Mouse (Mus musculus) lung, embryonic 15.5 days (tissue): ENCODE measurements around the gene Ahcyl1. TPM values are rescaled to one million over a fixed set of nuclear protein-coding genes. Genes with fewer than 3 reads are reported as not detected.

ENCODE experiments used
- ATAC-seq: fragments of 200-750 bp; cut with Nextera tagmentation; 2 replicates; pipeline ENCODE4 v1.8.0; 2017; ENCODE audit warnings: moderate number of reproducible peaks, borderline replicate concordance; ENCODE audit not compliant: low FRiP score, low TSS enrichment; ENCODE audit errors: extremely low read depth
- H3K27ac ChIP-seq: fragments of 300-500 bp; sonication (generic); 2 replicates; pipeline ENCODE4 v1.5.1; 2015; ENCODE audit warnings: moderate library complexity, mild to moderate bottlenecking, inconsistent platforms
- H3K27me3 ChIP-seq: fragments of 300-500 bp; sonication (generic); 2 replicates; pipeline ENCODE4 v1.6.1; 2015; ENCODE audit warnings: inconsistent platforms
- H3K36me3 ChIP-seq: fragments of 300-500 bp; sonication (generic); 2 replicates; pipeline ENCODE4 v1.6.1; 2015; ENCODE audit warnings: inconsistent platforms
- H3K4me1 ChIP-seq: fragments of 300-500 bp; sonication (generic); 2 replicates; pipeline ENCODE4 v1.6.1; 2015; ENCODE audit warnings: inconsistent platforms
- H3K4me2 ChIP-seq: fragments of 300-500 bp; sonication (generic); 2 replicates; pipeline ENCODE4 v1.6.1; 2015; ENCODE audit warnings: inconsistent platforms, mild to moderate bottlenecking, moderate library complexity
- H3K4me3 ChIP-seq: fragments of 300-500 bp; sonication (generic); 2 replicates; pipeline ENCODE4 v1.5.1; 2015; ENCODE audit warnings: mild to moderate bottlenecking, inconsistent platforms
- H3K9ac ChIP-seq: fragments of 300-500 bp; sonication (generic); 2 replicates; pipeline ENCODE4 v1.6.1; 2015; ENCODE audit warnings: inconsistent platforms
- H3K9me3 ChIP-seq: fragments of 300-500 bp; sonication (generic); 2 replicates; pipeline ENCODE4 v1.6.1; 2016; ENCODE audit warnings: inconsistent platforms
- WGBS: fragments of 180-500 bp; shearing (Covaris S2); methylation state at CpG from one replicate; pipeline ENCODE4 v1.1.7; 2015; 5-methylcytosine and 5-hydroxymethylcytosine counted together
- polyA plus RNA-seq: library from polyadenylated mRNA; unstranded; fragments of >200 nt; fragmentation: Nextera tagmentation; extraction: Ambion mirVana; gene quantifications from 2 replicates; pipeline ENCODE4 v1.2.1, GENCODE M21; 2015

The Ahcyl1 gene
- polyA plus RNA-seq, 1 experiment from 2014 or later, result 83.3 TPM

- WGBS, result 91% methylated on average over 8 of the region's 8 CpGs
Measured at GRCm38 (mm10) chr3:107625536-107625935, 70.8 kb downstream of the Ahcyl1 start.

GRCm38 (mm10) chr3:107624424-107624823 lies 71.9 kb downstream of the Ahcyl1 start:
- no peaks in the 10 kb centered on the region for H3K27me3 ChIP-seq
- 96% methylated on average over 8 of the region's 8 CpGs for WGBS

More at GRCm38 (mm10) chr3:107625536-107625935, 70.8 kb downstream of the Ahcyl1 start:
- no peak overlapping the region for H3K4me3 ChIP-seq
- H3K9me3 ChIP-seq, result no peaks in the 10 kb centered on the region
- no peak overlapping the region for H3K4me2 ChIP-seq
- H3K27me3 ChIP-seq, result no peaks in the 10 kb centered on the region
- H3K36me3 ChIP-seq, result peaks cover 75% of the 10 kb centered on the region
- ATAC-seq, result no peak
- no peak overlapping the region for H3K9ac ChIP-seq
- H3K4me1 ChIP-seq, result peaks cover 9% of the 10 kb centered on the region
- no peak overlapping the region for H3K27ac ChIP-seq

DNA sequence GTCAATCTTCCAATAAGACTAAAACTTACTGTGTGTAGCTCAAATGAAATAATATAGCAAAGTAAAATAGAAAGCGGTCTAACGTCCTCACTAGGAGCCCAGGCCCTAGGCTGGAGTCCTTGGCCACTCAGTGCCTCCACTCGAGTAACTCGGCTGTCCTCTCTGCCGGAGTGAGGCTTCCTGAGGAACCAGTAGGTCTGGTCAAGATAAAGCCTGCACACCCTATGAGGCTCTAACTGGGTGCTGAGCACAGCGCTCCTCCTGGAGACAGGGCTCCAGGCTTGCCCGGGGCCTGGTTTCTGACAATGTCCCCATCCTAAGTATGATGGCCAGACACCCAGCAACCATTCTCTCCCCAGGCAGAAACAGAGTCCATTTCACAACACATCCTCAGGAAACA lies 73.8 kb downstream of the Ahcyl1 start:
- H3K27me3 ChIP-seq, result no peaks in the 10 kb centered on the region
- WGBS, result 89% methylated on average over 7 of the region's 7 CpGs
- H3K9ac ChIP-seq, result no peak overlapping the region
- H3K9me3 ChIP-seq, result no peaks in the 10 kb centered on the region
- no peak overlapping the region for H3K27ac ChIP-seq
- H3K4me2 ChIP-seq, result no peak overlapping the region
- no peak overlapping the region for H3K4me3 ChIP-seq
- H3K36me3 ChIP-seq, result peaks cover 91% of the 10 kb centered on the region
- ATAC-seq, result no peak
- H3K4me1 ChIP-seq, result no peaks in the 10 kb centered on the region

More at GRCm38 (mm10) chr3:107624424-107624823, 71.9 kb downstream of the Ahcyl1 start:
- H3K4me3 ChIP-seq, result no peak overlapping the region
- no peak overlapping the region for H3K27ac ChIP-seq
- no peaks in the 10 kb centered on the region for H3K4me1 ChIP-seq
- H3K9ac ChIP-seq, result no peak overlapping the region
- peaks cover 80% of the 10 kb centered on the region for H3K36me3 ChIP-seq
- no peaks in the 10 kb centered on the region for H3K9me3 ChIP-seq
- H3K4me2 ChIP-seq, result no peak overlapping the region
- no peak for ATAC-seq

DNA sequence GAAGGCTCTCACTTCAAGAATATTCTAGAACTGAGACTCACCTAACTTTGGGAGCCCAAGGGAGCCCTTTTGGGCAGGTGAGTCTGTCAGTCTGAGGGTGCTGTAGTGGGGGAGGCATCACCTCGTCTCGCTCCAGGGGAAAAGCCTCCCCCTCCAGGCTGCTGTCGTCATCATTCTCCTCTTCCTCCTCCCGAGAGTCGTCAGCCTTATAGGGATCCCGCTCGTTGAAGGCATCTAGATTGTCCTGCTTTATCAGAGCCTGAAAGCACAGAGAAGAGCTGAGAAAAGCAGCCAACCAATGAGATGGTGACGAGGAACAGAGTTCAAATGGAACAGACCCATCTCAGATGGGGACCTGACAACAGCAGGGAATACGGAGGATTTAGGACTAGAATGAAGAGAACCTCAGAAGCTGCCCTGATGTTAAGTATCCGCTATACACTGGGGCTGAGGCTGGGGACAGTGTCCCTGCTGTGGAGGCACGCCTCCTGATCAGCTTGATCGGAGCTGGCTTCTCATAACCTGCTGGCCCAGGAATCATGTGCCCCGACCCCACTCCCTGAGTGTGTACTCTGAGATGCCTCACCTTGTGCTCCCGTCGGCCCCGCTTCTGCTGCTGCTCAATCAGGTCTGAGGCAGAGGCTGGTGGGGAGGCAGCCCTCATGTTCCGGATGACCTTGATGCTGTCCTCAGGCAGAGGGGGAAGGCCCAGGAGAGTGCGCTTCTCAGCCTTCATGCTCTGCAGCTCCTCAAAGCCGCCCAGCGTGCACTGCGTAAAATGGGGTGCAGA lies 74.9 kb downstream of the Ahcyl1 start:
- no peak overlapping the region for H3K27ac ChIP-seq
- ATAC-seq, result no peak
- H3K4me2 ChIP-seq, result no peak overlapping the region
- H3K9ac ChIP-seq, result no peak overlapping the region
- no peaks in the 10 kb centered on the region for H3K9me3 ChIP-seq
- no peaks in the 10 kb centered on the region for H3K4me1 ChIP-seq
- H3K4me3 ChIP-seq, result no peak overlapping the region
- no peaks in the 10 kb centered on the region for H3K27me3 ChIP-seq
- WGBS, result 88% methylated on average over 21 of the region's 21 CpGs
- peaks cover 91% of the 10 kb centered on the region for H3K36me3 ChIP-seq

DNA sequence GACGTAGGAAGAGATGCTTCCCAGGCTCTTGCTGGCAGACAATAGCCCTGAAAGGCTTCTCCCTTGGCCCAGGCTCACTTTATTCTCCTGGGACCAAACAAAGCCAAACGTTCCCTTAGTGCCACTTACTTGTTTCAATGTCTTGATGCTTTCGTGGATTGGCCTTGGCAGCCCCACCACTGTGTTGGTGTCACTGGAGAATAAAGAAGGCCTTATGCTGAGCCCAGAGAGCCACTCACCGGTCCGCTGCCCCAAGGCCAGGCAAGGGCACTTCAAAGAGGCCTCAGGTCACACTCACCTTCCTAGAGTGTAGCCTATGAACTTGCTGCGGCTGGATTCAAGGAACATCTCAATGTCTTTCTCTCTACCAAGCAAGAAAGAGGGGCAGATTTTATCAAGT lies 76.4 kb downstream of the Ahcyl1 start:
- peaks cover 91% of the 10 kb centered on the region for H3K36me3 ChIP-seq
- no peak overlapping the region for H3K4me3 ChIP-seq
- WGBS, result 80% methylated on average over 6 of the region's 6 CpGs
- H3K9ac ChIP-seq, result no peak overlapping the region
- no peak overlapping the region for H3K27ac ChIP-seq
- no peaks in the 10 kb centered on the region for H3K9me3 ChIP-seq
- no peaks in the 10 kb centered on the region for H3K27me3 ChIP-seq
- no peak overlapping the region for H3K4me2 ChIP-seq
- no peak for ATAC-seq
- H3K4me1 ChIP-seq, result no peaks in the 10 kb centered on the region

- H3K27ac ChIP-seq, result no peak overlapping the region
- H3K4me3 ChIP-seq, result no peak overlapping the region
- H3K9me3 ChIP-seq, result no peaks in the 10 kb centered on the region
- no peak for ATAC-seq
- H3K9ac ChIP-seq, result no peak overlapping the region
- H3K36me3 ChIP-seq, result peaks cover 93% of the 10 kb centered on the region
- H3K4me2 ChIP-seq, result no peak overlapping the region
- H3K4me1 ChIP-seq, result no peaks in the 10 kb centered on the region
- WGBS, result 93% methylated on average over 3 of the region's 3 CpGs
- no peaks in the 10 kb centered on the region for H3K27me3 ChIP-seq
Measured at GRCm38 (mm10) chr3:107617800-107618199, 78.6 kb downstream of the Ahcyl1 start.

Other genes starting within 250 kb of the Ahcyl1 start
- gene Kcnc4, start 237.0 kb downstream of the Ahcyl1 start, polyA plus RNA-seq, result 0.04 and 0.14 TPM in 2 replicates
- 2.7 and 2.8 TPM in 2 replicates for gene Slc6a17, start 178.5 kb downstream of the Ahcyl1 start, polyA plus RNA-seq
- not detected in 2 replicates for gene Ubl4b, start 141.5 kb downstream of the Ahcyl1 start, polyA plus RNA-seq
- gene Alx3, start 101.5 kb downstream of the Ahcyl1 start, polyA plus RNA-seq, result 0.11 and 0.24 TPM in 2 replicates
- not detected in 2 replicates for gene Gm10961, start 65.2 kb downstream of the Ahcyl1 start, polyA plus RNA-seq
- 46.7 and 47.0 TPM in 2 replicates for gene Strip1, start 64.9 kb downstream of the Ahcyl1 start, polyA plus RNA-seq
- gene Csf1, start 63.9 kb upstream of the Ahcyl1 start, polyA plus RNA-seq, result 9.0 and 10.3 TPM in 2 replicates
- gene Eps8l3, start 180.7 kb upstream of the Ahcyl1 start, polyA plus RNA-seq, result not detected in 2 replicates
- 116 and 127 TPM in 2 replicates for gene Gstm5, start 199.3 kb upstream of the Ahcyl1 start, polyA plus RNA-seq
- 12.2 and 12.7 TPM in 2 replicates for gene Gstm7, start 235.3 kb upstream of the Ahcyl1 start, polyA plus RNA-seq
- gene Gstm6, start 247.2 kb upstream of the Ahcyl1 start, polyA plus RNA-seq, result 3.2 and 4.9 TPM in 2 replicates